Mouse (Mus musculus) kidney, embryonic 15.5 days (tissue): Measurements from ENCODE around the gene Reep3. TPM values are rescaled to one million over a fixed set of nuclear protein-coding genes. Genes with fewer than 3 reads are reported as not detected.

Source experiments
- ATAC-seq: fragments of 200-750 bp; cut with Nextera tagmentation; replicated peaks from 2 replicates; pipeline ENCODE4 v1.8.0; 2017; ENCODE audit warnings: moderate TSS enrichment; ENCODE audit not compliant: low FRiP score
- H3K27ac ChIP-seq: fragments of 300-500 bp; sonication (generic); 2 replicates; pipeline ENCODE4 v1.5.1; 2015; ENCODE audit warnings: mild to moderate bottlenecking, inconsistent platforms
- H3K27me3 ChIP-seq: fragments of 300-500 bp; sonication (generic); 2 replicates; pipeline ENCODE4 v1.6.1; 2015; ENCODE audit warnings: inconsistent platforms
- H3K36me3 ChIP-seq: fragments of 300-500 bp; sonication (generic); 2 replicates; pipeline ENCODE4 v1.6.1; 2015; ENCODE audit warnings: inconsistent platforms
- H3K4me1 ChIP-seq: fragments of 300-500 bp; sonication (generic); 2 replicates; pipeline ENCODE4 v1.6.1; 2015; ENCODE audit warnings: inconsistent platforms
- H3K4me2 ChIP-seq: fragments of 300-500 bp; sonication (generic); 2 replicates; pipeline ENCODE4 v1.6.1; 2015; ENCODE audit warnings: moderate library complexity, mild to moderate bottlenecking, inconsistent platforms
- H3K4me3 ChIP-seq: fragments of 300-500 bp; sonication (generic); replicated peaks from 2 replicates; pipeline ENCODE4 v1.5.1; 2015; ENCODE audit warnings: mild to moderate bottlenecking, inconsistent platforms
- H3K9ac ChIP-seq: fragments of 300-500 bp; sonication (generic); 2 replicates; pipeline ENCODE4 v1.6.1; 2015; ENCODE audit warnings: mild to moderate bottlenecking, inconsistent platforms
- H3K9me3 ChIP-seq: fragments of 300-500 bp; sonication (generic); replicated peaks from 2 replicates; pipeline ENCODE4 v1.6.1; 2016; ENCODE audit warnings: inconsistent platforms
- WGBS: fragments of 180-500 bp; shearing (Covaris S2); methylation state at CpG from one replicate; pipeline ENCODE4 v1.1.7; 2015; ENCODE audit warnings: mixed read lengths; 5-methylcytosine and 5-hydroxymethylcytosine counted together
- polyA plus RNA-seq: library from polyadenylated mRNA; unstranded; fragments of >200 nt; fragmentation: Nextera tagmentation; extraction: Ambion mirVana; gene quantifications from 2 replicates; pipeline ENCODE4 v1.2.1, GENCODE M21; 2015

Gene Reep3
- polyA plus RNA-seq, 1 experiment from 2014 or later: 47.0 TPM

DNA sequence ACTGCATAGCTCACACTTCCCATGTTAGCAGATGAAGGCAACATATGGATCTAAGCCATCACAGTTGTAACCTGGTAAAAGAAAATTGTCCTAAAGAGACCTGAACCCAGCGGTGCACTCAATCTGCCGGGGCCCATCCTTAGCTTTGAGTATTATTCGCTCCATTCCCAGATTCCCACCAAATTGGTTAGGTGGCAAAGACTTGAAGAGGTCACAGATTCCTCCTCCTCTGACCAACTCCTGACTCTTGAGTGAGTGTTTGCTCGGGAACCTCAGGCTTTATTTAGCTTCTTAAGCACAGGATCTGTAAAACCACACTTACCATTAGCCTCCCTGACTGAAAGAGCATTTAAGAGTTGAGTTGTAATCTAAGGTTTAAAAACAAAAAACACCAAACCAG lies 24.1 kb downstream of the Reep3 start:
- no peak overlapping the region for H3K9ac ChIP-seq
- H3K9me3 ChIP-seq: no peaks in the 10 kb centered on the region
- H3K27ac ChIP-seq: no peak overlapping the region
- H3K27me3 ChIP-seq: no peaks in the 10 kb centered on the region
- whole genome bisulfite sequencing: 93% methylated on average over 4 of the region's 4 CpGs
- no peak for ATAC-seq
- H3K4me2 ChIP-seq: no peak overlapping the region
- no peaks in the 10 kb centered on the region for H3K36me3 ChIP-seq
- H3K4me1 ChIP-seq: peaks cover 15% of the 10 kb centered on the region
- H3K4me3 ChIP-seq: no peak overlapping the region

GRCm38 (mm10) chr10:67071884-67072283 lies 24.9 kb downstream of the Reep3 start:
- ATAC-seq: no peak
- no peak overlapping the region for H3K27ac ChIP-seq
- 84% methylated on average over 5 of the region's 5 CpGs for WGBS
- H3K4me2 ChIP-seq: no peak overlapping the region
- no peak overlapping the region for H3K9ac ChIP-seq
- no peak overlapping the region for H3K4me3 ChIP-seq
- H3K36me3 ChIP-seq: no peaks in the 10 kb centered on the region
- peaks cover 14% of the 10 kb centered on the region for H3K4me1 ChIP-seq
- no peaks in the 10 kb centered on the region for H3K27me3 ChIP-seq
- no peaks in the 10 kb centered on the region for H3K9me3 ChIP-seq

DNA sequence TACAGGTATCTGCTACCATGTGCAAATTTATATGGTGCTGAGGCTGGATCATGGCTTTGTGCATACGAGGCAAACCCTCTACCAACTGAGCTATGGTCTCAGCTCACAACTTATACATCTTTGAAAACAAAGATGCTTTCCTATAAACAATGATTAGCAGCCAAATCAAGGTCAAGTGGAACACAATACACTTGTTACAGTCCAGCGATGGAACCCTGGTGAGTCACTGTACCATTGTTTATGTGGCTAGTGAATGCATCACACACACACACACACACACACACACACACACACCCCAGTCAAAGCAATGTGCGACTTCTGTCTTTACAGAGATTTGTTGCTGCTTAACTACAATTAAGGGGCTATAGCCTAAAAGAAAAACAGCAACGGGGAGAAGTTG lies 25.4 kb downstream of the Reep3 start:
- H3K36me3 ChIP-seq: no peaks in the 10 kb centered on the region
- peaks cover 9% of the 10 kb centered on the region; the same call in 1 of the 2 replicates for H3K4me1 ChIP-seq
- no peaks in the 10 kb centered on the region for H3K27me3 ChIP-seq
- H3K9me3 ChIP-seq: no peaks in the 10 kb centered on the region
- H3K9ac ChIP-seq: no peak overlapping the region
- H3K27ac ChIP-seq: no peak overlapping the region
- H3K4me2 ChIP-seq: no peak overlapping the region
- no peak overlapping the region for H3K4me3 ChIP-seq
- WGBS: 61% methylated on average over 4 of the region's 4 CpGs
- no peak for ATAC-seq

- Histone ChIP-seq H3K27me3 (no peaks in the 10 kb centered on the region), H3K4me2 (no peak overlapping the region), H3K4me1 (0 out of 2 replicates have a peak, but pooled peaks cover 14% of the 10 kb centered on the region), H3K9ac (no peak overlapping the region), H3K9me3 (no peaks in the 10 kb centered on the region), H3K27ac (peak overlapping the region; percentile 18; the same call in 1 of the 2 replicates), H3K36me3 (no peaks in the 10 kb centered on the region), H3K4me3 (no peak overlapping the region)
- no peak for ATAC-seq
- 87% methylated on average over 10 of the region's 10 CpGs for WGBS
These were observed 27.7 kb downstream of the Reep3 start for GRCm38 (mm10) chr10:67069013-67069412.

DNA sequence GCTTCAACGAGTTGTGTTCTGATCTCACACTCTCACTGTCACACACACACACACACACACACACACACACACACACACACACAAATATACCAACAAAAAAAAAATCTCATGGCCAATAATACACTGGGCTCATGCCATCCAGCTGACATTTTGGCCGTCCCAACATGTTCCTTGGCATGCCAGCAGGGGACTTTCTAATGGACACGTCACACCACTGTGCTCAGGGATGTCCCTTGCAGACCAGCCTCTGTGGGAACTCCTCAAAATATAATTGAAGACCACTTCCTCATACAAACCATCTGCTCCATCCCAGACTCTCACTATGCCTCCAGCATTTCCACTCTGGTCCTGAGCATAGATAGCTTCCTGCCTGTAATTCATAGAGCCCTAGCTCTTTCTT lies 30.3 kb downstream of the Reep3 start:
- H3K27me3 ChIP-seq: no peaks in the 10 kb centered on the region
- no peak overlapping the region for H3K27ac ChIP-seq
- WGBS: 75% methylated on average over 3 of the region's 3 CpGs
- H3K36me3 ChIP-seq: no peaks in the 10 kb centered on the region
- no peaks in the 10 kb centered on the region for H3K9me3 ChIP-seq
- H3K4me1 ChIP-seq: peaks cover 16% of the 10 kb centered on the region; the same call in 1 of the 2 replicates
- H3K9ac ChIP-seq: no peak overlapping the region
- H3K4me3 ChIP-seq: no peak overlapping the region
- no peak for ATAC-seq
- H3K4me2 ChIP-seq: no peak overlapping the region

GRCm38 (mm10) chr10:67065927-67066326 lies 30.8 kb downstream of the Reep3 start:
- Histone ChIP-seq H3K36me3 (no peaks in the 10 kb centered on the region), H3K4me2 (no peak overlapping the region), H3K27me3 (no peaks in the 10 kb centered on the region), H3K9ac (no peak overlapping the region), H3K27ac (no peak overlapping the region), H3K4me1 (peaks cover 18% of the 10 kb centered on the region; the same call in 1 of the 2 replicates), H3K9me3 (no peaks in the 10 kb centered on the region), H3K4me3 (no peak overlapping the region)
- 66% methylated on average over 5 of the region's 5 CpGs for WGBS
- ATAC-seq: no peak

- no peak overlapping the region for H3K4me3 ChIP-seq
- no peak overlapping the region for H3K9ac ChIP-seq
- no peaks in the 10 kb centered on the region for H3K27me3 ChIP-seq
- H3K27ac ChIP-seq: no peak overlapping the region
- H3K9me3 ChIP-seq: no peaks in the 10 kb centered on the region
- ATAC-seq: no peak
- H3K36me3 ChIP-seq: no peaks in the 10 kb centered on the region
- peaks cover 15% of the 10 kb centered on the region; the same call in 1 of the 2 replicates for H3K4me1 ChIP-seq
- no peak overlapping the region for H3K4me2 ChIP-seq
- 78% methylated on average over 7 of the region's 7 CpGs for WGBS
These were observed 31.4 kb downstream of the Reep3 start for GRCm38 (mm10) chr10:67065277-67065887.

DNA sequence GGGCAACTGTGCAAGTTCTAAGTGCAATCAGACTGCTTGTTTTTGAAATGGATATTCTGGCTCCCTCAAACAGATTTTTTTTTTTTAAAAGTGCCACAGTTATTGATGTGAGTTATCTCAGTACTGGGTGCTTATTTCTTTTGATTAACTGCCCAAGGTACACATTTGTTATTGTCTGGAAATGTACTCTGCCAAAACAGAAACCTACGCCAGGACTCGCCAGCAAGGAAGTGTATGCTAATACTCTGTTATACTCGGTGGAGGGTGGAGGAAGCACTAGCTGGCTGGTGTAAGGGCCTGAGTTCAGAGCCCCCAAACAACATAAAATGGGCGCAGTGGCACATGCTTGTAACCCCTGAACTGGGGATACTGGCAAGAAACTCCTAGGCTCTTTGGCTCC lies 34.9 kb downstream of the Reep3 start:
- 0 out of 2 replicates have a peak overlapping the region, but pooled peaks have one; percentile 10 for H3K27ac ChIP-seq
- no peak overlapping the region for H3K4me3 ChIP-seq
- H3K4me2 ChIP-seq: no peak overlapping the region
- peak; percentile 59 for ATAC-seq
- no peak overlapping the region for H3K9ac ChIP-seq
- peaks cover 32% of the 10 kb centered on the region for H3K4me1 ChIP-seq
- no peaks in the 10 kb centered on the region for H3K27me3 ChIP-seq
- H3K36me3 ChIP-seq: no peaks in the 10 kb centered on the region
- 42% methylated on average over 4 of the region's 4 CpGs for WGBS
- no peaks in the 10 kb centered on the region for H3K9me3 ChIP-seq

DNA sequence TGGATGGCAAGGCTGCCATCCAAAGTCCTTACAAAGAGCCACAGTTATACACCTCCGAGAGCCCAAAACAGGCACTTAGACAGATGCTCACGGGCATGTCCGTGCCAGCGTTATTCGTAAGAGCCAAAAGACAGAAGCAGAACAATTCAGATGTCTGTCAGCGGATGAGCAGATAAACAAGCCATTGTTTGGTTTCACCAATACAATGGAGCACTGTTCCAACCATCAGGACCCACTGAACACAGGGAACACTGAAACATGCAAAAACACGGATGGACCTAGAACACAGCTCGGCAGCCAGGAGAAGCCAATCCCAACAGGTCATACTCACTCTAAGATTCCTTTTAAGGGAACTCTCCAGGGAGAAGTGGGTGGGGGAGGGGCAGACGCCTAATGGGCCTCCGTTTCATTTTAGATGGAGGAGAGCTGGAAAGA lies 35.4 kb downstream of the Reep3 start:
- Histone ChIP-seq H3K36me3 (no peaks in the 10 kb centered on the region), H3K9ac (no peak overlapping the region), H3K27ac (peak overlapping the region; percentile 10; the same call in 1 of the 2 replicates), H3K9me3 (no peaks in the 10 kb centered on the region), H3K4me2 (no peak overlapping the region), H3K4me1 (peaks cover 36% of the 10 kb centered on the region), H3K27me3 (no peaks in the 10 kb centered on the region), H3K4me3 (no peak overlapping the region)
- no peak; the same call in 1 of the 2 replicates for ATAC-seq
- WGBS: 59% methylated on average over 10 of the region's 10 CpGs

- ATAC-seq: no peak
- WGBS: 65% methylated on average over 6 of the region's 6 CpGs
- H3K36me3 ChIP-seq: no peaks in the 10 kb centered on the region
- no peaks in the 10 kb centered on the region for H3K9me3 ChIP-seq
- H3K9ac ChIP-seq: no peak overlapping the region
- H3K4me1 ChIP-seq: peaks cover 45% of the 10 kb centered on the region
- H3K27ac ChIP-seq: no peak overlapping the region; the same call in 1 of the 2 replicates
- H3K4me3 ChIP-seq: no peak overlapping the region
- no peaks in the 10 kb centered on the region for H3K27me3 ChIP-seq
- no peak overlapping the region for H3K4me2 ChIP-seq
These were observed 38.0 kb downstream of the Reep3 start for GRCm38 (mm10) chr10:67058702-67059101.

GRCm38 (mm10) chr10:67058297-67058696 lies 38.4 kb downstream of the Reep3 start:
- Histone ChIP-seq H3K9ac (no peak overlapping the region), H3K4me2 (no peak overlapping the region), H3K9me3 (no peaks in the 10 kb centered on the region), H3K4me1 (peaks cover 49% of the 10 kb centered on the region), H3K36me3 (no peaks in the 10 kb centered on the region), H3K4me3 (no peak overlapping the region), H3K27ac (no peak overlapping the region; the same call in 1 of the 2 replicates), H3K27me3 (no peaks in the 10 kb centered on the region)
- 64% methylated on average over 7 of the region's 7 CpGs for WGBS
- ATAC-seq: no peak

GRCm38 (mm10) chr10:67057696-67058095 lies 39.0 kb downstream of the Reep3 start:
- Histone ChIP-seq H3K9ac (no peak overlapping the region), H3K27ac (no peak overlapping the region), H3K9me3 (no peaks in the 10 kb centered on the region), H3K4me1 (peaks cover 55% of the 10 kb centered on the region), H3K27me3 (no peaks in the 10 kb centered on the region), H3K4me2 (no peak overlapping the region), H3K4me3 (no peak overlapping the region), H3K36me3 (no peaks in the 10 kb centered on the region)
- ATAC-seq: no peak
- 86% methylated on average over 6 of the region's 6 CpGs for WGBS

DNA sequence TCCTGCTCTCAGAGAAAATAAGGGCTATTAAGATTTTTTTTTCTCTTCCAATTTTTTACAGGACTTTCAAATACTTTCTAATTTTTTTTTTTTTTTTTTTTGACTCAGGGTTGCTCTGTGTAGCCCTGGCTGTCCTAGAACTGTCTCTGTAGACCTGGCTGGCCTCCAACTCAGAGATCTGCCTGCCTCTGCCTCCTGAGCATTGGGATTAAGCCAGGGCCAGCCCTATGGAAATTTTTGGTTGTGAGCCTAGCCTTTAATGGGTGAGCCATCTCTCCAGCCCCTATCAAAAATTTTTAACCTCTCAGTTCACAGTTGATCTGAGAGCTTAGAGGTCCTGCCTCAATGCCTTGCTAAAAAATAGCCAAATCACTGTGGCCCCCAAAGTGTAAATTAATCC lies 39.5 kb downstream of the Reep3 start:
- Histone ChIP-seq H3K4me1 (peaks cover 60% of the 10 kb centered on the region), H3K27me3 (no peaks in the 10 kb centered on the region), H3K4me2 (no peak overlapping the region), H3K27ac (peak overlapping the region; percentile 84; the same call in 1 of the 2 replicates), H3K9ac (no peak overlapping the region), H3K4me3 (no peak overlapping the region), H3K36me3 (no peaks in the 10 kb centered on the region), H3K9me3 (no peaks in the 10 kb centered on the region)
- no peak for ATAC-seq
